Comparison of ENCODE assay signal across 8 mouse cellular contexts in genomic region chr7:127912190-127912871, GRCm38 (mm10). TPM values are rescaled to one million over a fixed set of nuclear protein-coding genes. Genes with fewer than 3 reads are reported as not detected.
A peak's percentile ranks its signal among the peaks of the same experiment; 100 is the strongest.
DNase-seq lines count a peak whose midpoint lies in the region; ATAC-seq and TF ChIP-seq lines count a peak whose summit lies in the region.

TSS of gene Kat8 (plus strand) at chr7:127912516.

- H3K4me2 ChIP-seq in embryonic facial prominence, embryonic 14.5 days (ENCODE audit: low read depth, low read length): peak within 1 kb of the TSS; percentile 78
- H3K4me2 ChIP-seq in limb, embryonic 12.5 days: peak within 1 kb of the TSS; percentile 68
- peak within 1 kb of the TSS; percentile 74 for H3K4me2 ChIP-seq in midbrain, embryonic 14.5 days (ENCODE audit: low read length)

- no peaks in the 10 kb centered on the region for H3K4me1 ChIP-seq in bone marrow, adult 2 months (ENCODE audit: control insufficient read depth, insufficient read depth, low read length)
- H3K4me1 ChIP-seq in embryonic facial prominence, embryonic 14.5 days (ENCODE audit: control insufficient read depth, insufficient read depth, low read length): peaks cover 4% of the 10 kb centered on the region; the same call in 1 of the 2 replicates
- H3K4me1 ChIP-seq in heart, adult 2 months (ENCODE audit: control insufficient read depth, insufficient read depth, low read length): no peaks in the 10 kb centered on the region
- peaks cover 4% of the 10 kb centered on the region; the same call in 1 of the 2 replicates for H3K4me1 ChIP-seq in limb, embryonic 12.5 days (replicated peaks)
- peaks cover 9% of the 10 kb centered on the region for H3K4me1 ChIP-seq in midbrain, embryonic 14.5 days (ENCODE audit: control insufficient read depth, insufficient read depth, low read length)

- DNase-seq in A20 (ENCODE audit: low read depth, low spot score): peak; percentile 96
- DNase-seq in embryonic facial prominence, embryonic 14.5 days (ENCODE audit: low spot score): peak; percentile 97
- DNase-seq in heart, adult 2 months: peak; percentile 87 to 88
- DNase-seq in kidney, adult 8-10 months: peak; percentile 87 to 89
- peak; percentile 97 for DNase-seq in midbrain, embryonic 14.5 days
- DNase-seq in spleen, adult 18-20 months: peak; percentile 69 to 79

- intact Hi-C loops in heart, adult 2 months (cut with DNase I): loop anchor here (2.0 kb wide), 1 partner anchor 36 kb away; the partner anchor contains the start of genes Zfp646 and Zfp668

- peak within 1 kb of the TSS; percentile 84 for H3K9ac ChIP-seq in embryonic facial prominence, embryonic 14.5 days (ENCODE audit: low read depth, low read length)
- peak within 1 kb of the TSS; percentile 60 for H3K9ac ChIP-seq in heart, adult 2 months (ENCODE audit: low read depth, low read length)
- H3K9ac ChIP-seq in limb, embryonic 12.5 days (replicated peaks): peak within 1 kb of the TSS; percentile 76
- peak within 1 kb of the TSS; percentile 75 for H3K9ac ChIP-seq in midbrain, embryonic 14.5 days (replicated peaks; ENCODE audit: low read length)

- WGBS in bone marrow, adult 2 months: 2% methylated on average over 40 of the region's 40 CpGs
- 1% methylated on average over 39 of the region's 40 CpGs for WGBS in embryonic facial prominence, embryonic 14.5 days
- 1% methylated on average over 40 of the region's 40 CpGs for WGBS in heart, adult 2 months
- WGBS in limb, embryonic 12.5 days: under 1% methylated on average over 40 of the region's 40 CpGs
- whole genome bisulfite sequencing in midbrain, embryonic 14.5 days: 1% methylated on average over 40 of the region's 40 CpGs

- no peaks in the 10 kb centered on the region for H3K9me3 ChIP-seq in embryonic facial prominence, embryonic 14.5 days (ENCODE audit: control insufficient read depth, low read length)
- no peaks in the 10 kb centered on the region for H3K9me3 ChIP-seq in limb, embryonic 12.5 days
- no peaks in the 10 kb centered on the region for H3K9me3 ChIP-seq in midbrain, embryonic 14.5 days (ENCODE audit: control insufficient read depth, low read length)

- ATAC-seq in embryonic facial prominence, embryonic 14.5 days (ENCODE audit: low read depth): peak; percentile 97
- peak; percentile 92 for ATAC-seq in limb, embryonic 12.5 days (ENCODE audit: insufficient number of reproducible peaks, insufficient read depth, low FRiP score, low TSS enrichment, low read depth)
- ATAC-seq in midbrain, embryonic 14.5 days (ENCODE audit: low FRiP score, low TSS enrichment): peak; percentile 95

- TF ChIP-seq CTCF in bone marrow, adult 2 months (IDR thresholded peaks at IDR 0.05; ENCODE audit: control insufficient read depth, insufficient read depth, low read length): no peak
- TF ChIP-seq CTCF in heart, adult 2 months (IDR thresholded peaks at IDR 0.05): no peak

- TF ChIP-seq POLR2A in bone marrow, adult 2 months (IDR thresholded peaks at IDR 0.05; ENCODE audit: borderline replicate concordance, control insufficient read depth, low read depth, low read length): peak; percentile 70; the same call in 1 of the 2 replicates
- peak; percentile 97 for TF ChIP-seq POLR2A in heart, adult 2 months (IDR thresholded peaks at IDR 0.05; ENCODE audit: insufficient read depth, low read depth, low read length)

- no peaks in the 10 kb centered on the region for H3K27me3 ChIP-seq in embryonic facial prominence, embryonic 14.5 days (replicated peaks; ENCODE audit: control insufficient read depth, insufficient read depth, low read length)
- no peaks in the 10 kb centered on the region for H3K27me3 ChIP-seq in heart, adult 2 months (ENCODE audit: control insufficient read depth, insufficient read depth, low read length)
- H3K27me3 ChIP-seq in limb, embryonic 12.5 days: no peaks in the 10 kb centered on the region
- no peaks in the 10 kb centered on the region for H3K27me3 ChIP-seq in midbrain, embryonic 14.5 days (ENCODE audit: control insufficient read depth, insufficient read depth, low read length)

- H3K36me3 ChIP-seq in embryonic facial prominence, embryonic 14.5 days (ENCODE audit: control insufficient read depth, insufficient read depth, low read length): peaks cover 51% of the 10 kb centered on the region
- H3K36me3 ChIP-seq in heart, adult 2 months (ENCODE audit: control insufficient read depth, insufficient read depth, low read length): no peaks in the 10 kb centered on the region
- peaks cover 50% of the 10 kb centered on the region for H3K36me3 ChIP-seq in limb, embryonic 12.5 days
- peaks cover 43% of the 10 kb centered on the region for H3K36me3 ChIP-seq in midbrain, embryonic 14.5 days (ENCODE audit: control insufficient read depth, insufficient read depth, low read length)

- TF ChIP-seq EP300 in heart, adult 2 months (IDR thresholded peaks at IDR 0.05; ENCODE audit: insufficient read depth, low read depth, low read length): peak; percentile 92

- H3K79me2 ChIP-seq in heart, adult 2 months (replicated peaks; ENCODE audit: control insufficient read depth, insufficient read depth, low read length): no peaks in the 10 kb centered on the region

- peak within 1 kb of the TSS; percentile 66 for H3K27ac ChIP-seq in bone marrow, adult 2 months (ENCODE audit: control insufficient read depth, insufficient read depth, low read depth, low read length, poor library complexity)
- peak within 1 kb of the TSS; percentile 92 for H3K27ac ChIP-seq in embryonic facial prominence, embryonic 14.5 days (replicated peaks; ENCODE audit: low read depth, low read length)
- H3K27ac ChIP-seq in heart, adult 2 months: peak within 1 kb of the TSS; percentile 92
- peak within 1 kb of the TSS; percentile 93 for H3K27ac ChIP-seq in limb, embryonic 12.5 days
- H3K27ac ChIP-seq in midbrain, embryonic 14.5 days (replicated peaks; ENCODE audit: low read depth, low read length): peak within 1 kb of the TSS; percentile 85

- H3K4me3 ChIP-seq in bone marrow, adult 2 months (replicated peaks; ENCODE audit: control insufficient read depth, low read depth, low read length): peak within 1 kb of the TSS; percentile 83
- H3K4me3 ChIP-seq in embryonic facial prominence, embryonic 14.5 days (ENCODE audit: low read depth, low read length): peak within 1 kb of the TSS; percentile 90
- H3K4me3 ChIP-seq in heart, adult 2 months: peak within 1 kb of the TSS; percentile 90
- peak within 1 kb of the TSS; percentile 94 for H3K4me3 ChIP-seq in limb, embryonic 12.5 days (replicated peaks)
- H3K4me3 ChIP-seq in midbrain, embryonic 14.5 days (replicated peaks; ENCODE audit: low read depth, low read length): peak within 1 kb of the TSS; percentile 90

RNA-seq across cellular contexts. Expression of gene Kat8, which starts in this region (rescaled TPM):
- polyA plus RNA-seq in bone marrow, adult 2 months (2011; ENCODE audit: insufficient read depth, insufficient read length, low replicate concordance, missing spikeins): 14.5 and 15.7 TPM in 2 replicates
- polyA plus RNA-seq in embryonic facial prominence, embryonic 14.5 days (2014; fragmentation: Nextera tagmentation; extraction: Ambion mirVana): 31.7 and 35.5 TPM in 2 replicates
- 10 to 100 TPM; 13.8 to 14.6 TPM for total RNA-seq in heart, adult 2 months (2021)
- polyA plus RNA-seq in heart, adult 2 months (2012; rRNA removed): 10.1 and 16.9 TPM in 2 replicates
- polyA plus RNA-seq in limb, embryonic 12.5 days (2016; fragmentation: Nextera tagmentation; extraction: Ambion mirVana): 50.9 and 51.3 TPM in 2 replicates
- 44.1 and 51.2 TPM in 2 replicates for polyA plus RNA-seq in midbrain, embryonic 14.5 days (2014; fragmentation: Nextera tagmentation; extraction: Ambion mirVana)

Comparison
In these comparisons a context has a peak if more than half of its experiments do, and no peak if none do; other contexts are left out.
1. Peak in every context shown above with its lines: DNase-seq, ATAC-seq, H3K4me3 ChIP-seq and H3K27ac ChIP-seq.